Mouse (Mus musculus) urinary bladder, adult 18-20 months (tissue): ENCODE data around the gene Prickle2.
A peak's percentile ranks its signal among the peaks of the same experiment; 100 is the strongest.

Experiments
- DNase-seq, 2 experiments: peaks; one replicate each; pipeline ENCODE4 v3.0.0; 2022; ENCODE audit warnings: low spot score in 2 of 2, mixed read lengths in 2 of 2

The Prickle2 gene

DNA sequence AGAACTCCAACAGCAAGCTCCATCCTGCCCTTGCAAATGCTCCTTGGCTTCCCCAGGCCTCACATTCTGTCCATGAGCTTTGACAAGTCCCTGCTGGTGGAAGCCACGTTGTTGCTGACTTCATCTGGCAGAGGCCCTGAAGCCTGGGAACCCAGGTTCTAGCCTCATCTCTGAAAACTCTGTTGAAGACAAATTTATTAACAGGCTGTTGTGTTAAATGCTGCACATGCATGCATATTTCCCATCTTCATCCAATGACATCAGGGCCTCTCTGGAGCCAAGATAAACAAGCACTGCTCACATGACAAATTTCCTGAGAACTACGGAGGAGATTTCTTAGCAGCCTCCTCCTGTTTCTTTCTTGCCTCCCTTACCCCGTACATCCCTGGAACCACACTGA lies 259.3 kb downstream of the Prickle2 start:
- DNase-seq, result peak in 1 of 2 experiments; percentile 22

GRCm38 (mm10) chr6:92441205-92441604 lies 264.8 kb downstream of the Prickle2 start:
- DNase-seq, result peak in 1 of 2 experiments; percentile 41

GRCm38 (mm10) chr6:92440251-92440650 lies 265.7 kb downstream of the Prickle2 start:
- DNase-seq, result no peak

GRCm38 (mm10) chr6:92432146-92432545 lies 273.8 kb downstream of the Prickle2 start:
- DNase-seq, result no peak

GRCm38 (mm10) chr6:92427406-92428171 lies 278.4 kb downstream of the Prickle2 start:
- no peak for DNase-seq

GRCm38 (mm10) chr6:92425901-92426300 lies 280.1 kb downstream of the Prickle2 start:
- DNase-seq, result no peak

- no peak for DNase-seq
Observed at GRCm38 (mm10) chr6:92425476-92425875, 280.5 kb downstream of the Prickle2 start.

DNA sequence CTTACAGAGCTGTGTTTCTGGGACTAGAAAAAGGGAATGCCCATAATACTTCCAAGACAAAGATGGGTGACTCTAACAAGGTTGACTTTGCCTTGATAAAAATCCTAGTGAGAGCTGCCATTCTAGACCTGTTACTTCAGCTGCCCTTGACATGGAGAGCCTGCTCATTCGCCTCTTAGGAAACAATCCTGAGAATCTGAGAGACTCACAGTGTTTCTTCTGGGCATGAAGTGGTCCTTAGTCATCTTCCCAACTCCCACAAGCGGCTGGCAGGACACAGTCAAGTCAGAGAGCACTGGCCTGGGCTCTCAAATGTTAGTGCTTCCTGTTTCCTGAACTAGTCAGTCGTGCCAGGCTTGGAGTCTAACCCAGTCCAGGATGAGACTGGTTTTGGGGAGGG lies 281.0 kb downstream of the Prickle2 start:
- no peak for DNase-seq

DNA sequence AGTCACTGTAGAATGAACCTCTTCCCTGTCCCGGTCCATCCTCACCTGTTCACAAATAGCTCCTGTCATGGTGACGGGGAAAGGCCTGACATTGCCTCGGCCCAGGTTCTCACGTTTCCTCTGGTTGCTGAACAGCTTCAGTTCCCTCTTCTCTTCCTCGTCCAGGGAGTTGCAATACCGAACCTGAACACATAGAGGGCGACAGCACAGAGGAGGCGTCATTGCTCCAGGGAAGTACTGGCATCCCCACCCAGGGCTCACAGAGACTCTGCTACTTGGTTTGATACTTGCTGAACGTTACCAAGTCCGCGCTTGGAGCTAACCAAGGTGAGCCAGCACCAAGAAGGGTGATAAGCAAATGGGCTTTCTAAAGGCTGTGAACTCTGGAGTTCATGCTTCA lies 283.7 kb downstream of the Prickle2 start:
- DNase-seq, result no peak

GRCm38 (mm10) chr6:92420106-92420505 lies 285.8 kb downstream of the Prickle2 start:
- no peak for DNase-seq

DNA sequence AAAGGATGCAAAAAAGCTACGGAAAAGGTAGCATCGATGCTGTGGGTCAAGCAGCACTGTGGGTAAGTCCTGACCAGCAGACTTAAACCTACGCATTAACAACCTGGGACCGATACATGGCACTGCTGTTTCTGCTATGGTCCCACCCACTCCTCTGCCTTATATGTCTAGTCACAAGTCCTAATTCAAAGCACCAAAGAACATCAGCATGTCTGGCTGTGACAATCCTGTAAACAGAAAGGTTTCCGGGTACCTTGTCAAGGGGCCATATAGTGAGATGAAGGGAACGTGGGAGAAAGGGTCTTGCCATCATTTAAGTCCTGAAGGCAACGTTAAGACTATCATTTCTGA lies 290.6 kb downstream of the Prickle2 start:
- DNase-seq, result no peak

DNA sequence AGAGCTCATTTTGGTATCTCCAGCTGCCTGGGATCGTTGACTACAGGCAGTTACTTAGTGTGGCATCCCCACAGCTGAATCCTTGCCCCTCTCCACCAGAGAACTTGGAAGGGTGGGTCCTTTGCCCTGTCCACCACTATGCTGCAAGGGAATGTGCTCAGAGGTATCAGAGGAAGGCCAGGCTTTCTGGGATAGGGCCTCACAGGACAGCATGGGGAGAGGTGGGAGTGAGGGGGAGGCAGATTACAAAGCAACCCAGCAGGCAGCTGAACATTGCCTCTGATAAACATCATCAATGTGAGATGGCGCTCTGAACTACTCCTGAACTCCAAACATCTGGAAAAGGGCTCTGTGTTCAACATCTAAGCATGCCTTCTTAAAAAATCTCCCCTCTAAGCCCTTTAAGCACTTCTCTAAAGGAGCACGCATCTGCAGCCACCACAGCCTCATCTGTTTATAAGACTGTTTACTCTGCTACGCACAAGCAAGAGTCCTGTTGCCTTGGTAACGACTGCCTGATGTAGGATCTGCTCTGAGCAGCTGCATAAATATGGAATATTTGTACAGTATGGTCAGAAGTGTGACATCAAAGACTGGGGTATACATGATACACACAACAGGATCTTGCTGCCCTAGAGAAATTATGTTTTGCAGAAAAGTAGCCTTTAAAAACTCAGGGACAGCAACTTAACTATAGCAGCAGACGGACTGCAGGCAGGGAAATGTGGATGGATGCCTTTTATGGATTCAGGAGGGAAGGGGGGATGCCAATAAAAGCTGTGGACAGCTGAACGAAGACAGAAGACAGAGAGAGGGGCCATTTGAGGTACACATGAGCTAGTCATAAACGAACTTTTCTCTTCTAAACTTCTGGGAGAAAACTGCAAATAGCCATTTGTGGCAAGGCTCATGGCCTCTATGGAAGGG lies 291.2 kb downstream of the Prickle2 start:
- no peak for DNase-seq

DNA sequence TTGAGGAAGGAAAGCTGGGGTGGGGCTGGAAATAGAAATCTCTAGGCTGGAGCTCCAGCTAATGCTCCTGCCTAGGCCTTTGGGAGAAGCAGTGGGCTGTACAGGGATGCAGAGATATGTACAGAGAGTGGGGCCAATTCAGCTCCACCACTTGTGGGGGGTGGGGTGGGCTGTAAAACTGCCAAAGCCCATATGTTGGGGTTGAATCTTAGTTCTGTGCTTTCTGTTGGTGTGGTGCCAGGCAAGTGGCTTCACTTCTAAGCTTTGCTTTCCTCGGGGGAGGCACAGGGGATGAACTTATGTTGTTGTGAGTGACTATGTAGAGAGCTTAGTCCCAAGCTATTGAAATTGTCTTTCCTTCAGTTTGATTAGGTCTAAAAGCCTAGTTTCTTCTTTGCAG lies 292.0 kb downstream of the Prickle2 start:
- no peak for DNase-seq

- DNase-seq, result no peak
Observed at GRCm38 (mm10) chr6:92409788-92410187, 296.2 kb downstream of the Prickle2 start.

DNA sequence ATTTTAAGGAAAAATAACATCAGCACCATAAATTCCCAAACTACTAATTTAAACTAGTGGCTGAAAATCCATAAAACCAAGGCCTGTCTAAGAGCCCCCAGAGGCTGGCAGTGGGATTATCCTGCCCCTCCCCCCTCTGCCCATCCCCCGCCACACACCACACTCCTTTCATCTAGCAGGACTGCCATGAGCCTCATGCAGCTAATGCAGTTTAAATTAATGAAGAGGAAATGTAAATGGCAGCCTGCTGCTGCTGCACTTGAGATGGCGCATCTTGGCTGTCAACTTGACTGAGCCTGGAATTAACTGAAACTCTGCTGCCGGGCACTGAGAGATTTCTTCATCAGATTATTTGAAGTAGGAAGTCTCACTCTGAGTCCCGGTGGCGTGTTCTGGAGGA lies 298.7 kb downstream of the Prickle2 start:
- no peak for DNase-seq

- no peak for DNase-seq
Observed at GRCm38 (mm10) chr6:92405571-92405970, 300.4 kb downstream of the Prickle2 start.

DNA sequence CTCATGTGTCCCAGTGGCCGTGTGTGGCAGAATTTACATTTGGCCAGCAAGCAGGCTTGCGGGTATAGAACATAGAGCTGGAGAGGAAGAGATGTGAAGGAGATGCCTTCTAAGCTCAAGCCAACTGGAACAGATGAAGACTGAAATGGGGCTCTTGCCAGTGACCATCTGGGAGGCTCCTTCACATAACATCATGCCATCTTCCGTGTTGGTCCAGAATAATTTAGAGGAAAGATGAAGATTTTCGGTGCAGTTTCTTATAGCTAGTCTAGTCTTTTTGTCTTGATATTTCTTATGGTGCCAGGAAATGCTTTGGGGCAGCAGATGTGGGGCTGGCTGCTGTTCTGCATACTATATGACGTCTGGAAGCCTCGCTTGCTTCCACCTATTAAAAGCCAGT lies 308.1 kb downstream of the Prickle2 start:
- no peak for DNase-seq

DNA sequence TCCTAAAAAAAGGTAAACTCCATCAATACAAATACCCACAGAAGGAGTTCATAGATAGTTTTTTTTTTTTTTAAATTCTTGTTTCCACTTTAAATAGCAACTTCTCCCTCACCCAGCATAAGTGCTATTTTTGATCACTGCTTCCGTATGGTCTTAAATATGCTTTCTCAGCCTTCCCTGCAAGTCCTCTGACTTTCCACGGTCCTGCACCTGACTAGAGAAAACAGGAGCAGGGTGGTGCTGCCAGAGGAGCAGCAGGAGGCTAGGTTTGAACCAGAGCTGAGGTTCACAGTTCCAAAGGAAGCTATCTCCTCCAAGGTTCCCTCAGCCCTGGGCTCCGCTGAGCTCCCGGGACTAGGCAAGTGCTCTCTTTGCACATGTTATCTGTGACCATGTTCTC lies 310.4 kb downstream of the Prickle2 start:
- DNase-seq, result no peak

DNA sequence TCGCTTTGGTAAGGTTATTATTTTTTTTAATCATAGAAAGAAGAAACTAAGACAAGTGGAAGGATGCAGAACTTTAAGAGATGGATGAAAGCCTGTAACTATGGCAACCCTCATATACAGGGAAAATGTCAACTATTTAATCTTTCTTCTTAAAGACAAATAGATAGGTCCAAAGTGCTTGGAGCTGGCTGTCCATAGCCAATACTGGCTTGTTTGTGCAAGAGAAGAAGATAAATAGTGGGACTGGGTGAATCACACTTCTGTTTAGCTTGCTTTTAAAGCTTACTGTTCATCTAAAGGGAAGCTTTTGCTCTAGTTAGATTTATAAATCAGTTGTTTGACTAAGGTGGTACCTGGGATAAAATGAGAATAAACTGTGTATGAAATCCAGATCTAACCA lies 310.8 kb downstream of the Prickle2 start:
- no peak for DNase-seq

GRCm38 (mm10) chr6:92394628-92395027 lies 311.3 kb downstream of the Prickle2 start:
- DNase-seq, result no peak

GRCm38 (mm10) chr6:92390321-92390720 lies 315.6 kb downstream of the Prickle2 start:
- DNase-seq, result no peak

DNA sequence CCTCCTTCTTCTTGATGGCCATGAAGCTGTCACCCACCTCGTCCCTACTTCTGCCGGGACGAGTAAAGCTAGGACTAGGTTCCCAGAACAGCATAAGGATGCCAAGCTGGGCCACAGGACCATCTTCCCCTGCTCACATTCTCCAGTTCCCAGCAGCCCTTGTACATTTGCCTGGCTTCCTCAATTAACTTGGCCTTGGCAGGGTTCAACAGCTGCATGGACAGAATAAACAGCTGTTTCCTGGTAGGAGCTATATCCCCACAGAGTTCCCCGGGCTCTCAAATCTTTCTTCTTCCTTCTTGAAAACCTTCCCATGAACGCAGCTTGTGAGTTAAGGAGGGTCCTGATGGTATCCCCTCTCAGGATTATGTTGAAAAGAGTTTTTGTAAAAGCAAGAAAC lies 317.3 kb downstream of the Prickle2 start:
- DNase-seq, result no peak

- DNase-seq, result no peak
Observed at GRCm38 (mm10) chr6:92383196-92383782, 322.7 kb downstream of the Prickle2 start.
